Mouse (Mus musculus): ENCODE data around the gene Ahnak2.

Gene Ahnak2

GRCm38 (mm10) chr12:112760154-112760926, 42.1 kb downstream of the Ahnak2 start, which contains the start of gene Pld4:
Pld4 (plus strand) TSS chr12:112760655.
- no peak for DNase-seq (ENCODE audit: low read depth, low spot score)

GRCm38 (mm10) chr12:112759471-112759870, 43.0 kb downstream of the Ahnak2 start:
- no peak for DNase-seq (ENCODE audit: low read depth, low spot score)

- no peak for DNase-seq (ENCODE audit: low read depth, low spot score)
These were observed 44.6 kb downstream of the Ahnak2 start for GRCm38 (mm10) chr12:112757896-112758295.

GRCm38 (mm10) chr12:112755900-112756299, 46.6 kb downstream of the Ahnak2 start:
- DNase-seq (ENCODE audit: low read depth, low spot score), result no peak

- DNase-seq (ENCODE audit: low read depth, low spot score), result no peak
These were observed 50.1 kb downstream of the Ahnak2 start for GRCm38 (mm10) chr12:112752399-112752798.

- DNase-seq (ENCODE audit: low read depth, low spot score), result no peak
These were observed 51.5 kb downstream of the Ahnak2 start for GRCm38 (mm10) chr12:112750976-112751375.

GRCm38 (mm10) chr12:112747606-112747970, 54.9 kb downstream of the Ahnak2 start:
- DNase-seq (ENCODE audit: low read depth, low spot score), result no peak

- DNase-seq (ENCODE audit: low read depth, low spot score), result peak; percentile 36
These were observed 55.5 kb downstream of the Ahnak2 start for GRCm38 (mm10) chr12:112746808-112747605.

- DNase-seq (ENCODE audit: low read depth, low spot score), result no peak
These were observed 56.0 kb downstream of the Ahnak2 start for GRCm38 (mm10) chr12:112746461-112746807.

GRCm38 (mm10) chr12:112745716-112746115, 56.7 kb downstream of the Ahnak2 start:
- no peak for DNase-seq (ENCODE audit: low read depth, low spot score)

- DNase-seq (ENCODE audit: low read depth, low spot score), result no peak
These were observed 57.4 kb downstream of the Ahnak2 start for GRCm38 (mm10) chr12:112744891-112745580.

GRCm38 (mm10) chr12:112744211-112744610, 58.2 kb downstream of the Ahnak2 start:
- no peak for DNase-seq (ENCODE audit: low read depth, low spot score)

GRCm38 (mm10) chr12:112743168-112743975, 59.1 kb downstream of the Ahnak2 start:
- peak; percentile 49 for DNase-seq (ENCODE audit: low read depth, low spot score)

GRCm38 (mm10) chr12:112742768-112743167, 59.7 kb downstream of the Ahnak2 start:
- DNase-seq (ENCODE audit: low read depth, low spot score), result no peak

- DNase-seq (ENCODE audit: low read depth, low spot score), result no peak
These were observed 63.4 kb downstream of the Ahnak2 start for GRCm38 (mm10) chr12:112739023-112739568.

- no peak for DNase-seq (ENCODE audit: low read depth, low spot score)
These were observed 64.0 kb downstream of the Ahnak2 start for GRCm38 (mm10) chr12:112738281-112739022.

GRCm38 (mm10) chr12:112737761-112738160, 64.7 kb downstream of the Ahnak2 start:
- DNase-seq (ENCODE audit: low read depth, low spot score), result no peak

GRCm38 (mm10) chr12:112737081-112737480, 65.4 kb downstream of the Ahnak2 start:
- DNase-seq (ENCODE audit: low read depth, low spot score), result no peak

GRCm38 (mm10) chr12:112736636-112736925, 65.9 kb downstream of the Ahnak2 start:
- DNase-seq (ENCODE audit: low read depth, low spot score), result no peak

- no peak for DNase-seq (ENCODE audit: low read depth, low spot score)
These were observed 66.4 kb downstream of the Ahnak2 start for GRCm38 (mm10) chr12:112735896-112736635.

All from WW6 (cell line).